Mouse (Mus musculus) cerebellum, adult 9-11 months (tissue): ENCODE measurements around the gene Map3k13.

ENCODE experiments used
- DNase-seq: peaks from one replicate; pipeline ENCODE4 v3.0.0; 2022

Map3k13 gene

GRCm38 (mm10) chr16:21916681-21917080 is 122.5 kb downstream of the Map3k13 start:
- peak; percentile 56 for DNase-seq

GRCm38 (mm10) chr16:21928471-21928870 is 134.3 kb downstream of the Map3k13 start:
- no peak for DNase-seq

GRCm38 (mm10) chr16:21946761-21947715 is 152.9 kb downstream of the Map3k13 start, which contains the start of gene Tmem41a:
Gene Tmem41a (minus strand): TSS chr16:21947552.
- DNase-seq = peak; percentile 94

GRCm38 (mm10) chr16:21955591-21955990 is 161.4 kb downstream of the Map3k13 start:
- no peak for DNase-seq

GRCm38 (mm10) chr16:21965576-21965975 is 171.4 kb downstream of the Map3k13 start:
- DNase-seq = no peak

- no peak for DNase-seq
These were observed 175.7 kb downstream of the Map3k13 start for GRCm38 (mm10) chr16:21969874-21970273.

- no peak for DNase-seq
These were observed 176.4 kb downstream of the Map3k13 start for GRCm38 (mm10) chr16:21970536-21970935.

- no peak for DNase-seq
These were observed 177.3 kb downstream of the Map3k13 start for GRCm38 (mm10) chr16:21971446-21971845.

- DNase-seq = no peak
These were observed 182.1 kb downstream of the Map3k13 start for GRCm38 (mm10) chr16:21976203-21976602.

GRCm38 (mm10) chr16:21977347-21977746 is 183.2 kb downstream of the Map3k13 start:
- no peak for DNase-seq
